In the genomic region with DNA sequence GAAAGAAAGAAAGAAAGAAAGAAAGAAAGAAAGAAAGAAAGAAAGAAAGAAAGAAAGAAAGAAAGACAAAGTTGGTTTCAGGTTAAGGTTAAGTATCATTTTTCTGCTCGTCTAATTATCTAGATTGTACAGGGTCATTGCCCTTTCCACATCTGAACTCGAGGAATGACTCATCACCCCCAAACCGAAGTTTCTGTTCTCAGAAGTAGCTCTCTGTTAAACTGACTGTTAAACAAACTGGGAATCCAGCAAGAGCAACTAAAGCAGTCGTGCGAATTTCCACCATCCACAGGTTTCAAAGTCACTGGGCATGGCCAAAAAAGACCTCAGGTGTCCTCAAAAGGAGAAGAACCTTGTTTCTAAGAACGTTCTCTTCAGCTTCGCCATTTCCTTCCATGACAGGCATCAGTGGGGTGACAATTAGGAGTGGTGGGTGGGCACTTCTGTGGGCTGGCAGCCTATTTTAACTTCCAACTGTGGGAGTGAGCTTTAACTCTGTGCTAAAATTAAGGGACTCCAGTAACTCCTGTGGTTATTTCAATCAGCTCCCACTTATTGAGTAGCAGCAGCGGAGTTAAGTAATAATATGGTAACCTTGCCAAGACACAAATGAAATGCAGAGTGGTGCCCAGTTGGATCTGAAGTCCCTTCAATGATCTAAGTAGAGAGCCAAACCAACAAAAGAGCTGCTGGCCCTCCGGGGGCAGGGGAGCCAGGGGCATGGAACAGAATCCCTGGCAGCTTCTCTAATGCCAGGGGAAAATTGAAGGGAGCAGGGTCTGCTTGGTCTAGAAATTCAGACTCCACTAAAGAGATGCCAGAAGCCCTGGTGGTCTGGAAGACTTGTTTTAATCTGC, we compare ENCODE assay signal across 13 mouse cellular contexts.
A peak's percentile ranks its signal among the peaks of the same experiment; 100 is the strongest.
DNase-seq lines count a peak whose midpoint lies in the region; ATAC-seq and TF ChIP-seq lines count a peak whose summit lies in the region.
"Had no signal": no experiment of that assay in that cellular context is flagged by ENCODE, and none has a peak within 500 bp of the region (broad histone marks: within the 10 kb centered on the region; RNA-seq: fewer than 3 reads in every experiment).

No protein-coding gene starts in this region.

- intact Hi-C loops in left cerebral cortex, postnatal 4 days (cut with DNase I), result no loop called here

- no peaks in the 10 kb centered on the region for H3K27me3 ChIP-seq in hindbrain, postnatal 0 days (ENCODE audit: insufficient read depth, low read length)
- no peaks in the 10 kb centered on the region for H3K27me3 ChIP-seq in hindbrain, embryonic 11.5 days (ENCODE audit: control insufficient read depth, insufficient read depth, low read length)
- no peaks in the 10 kb centered on the region for H3K27me3 ChIP-seq in CH12.LX (replicated peaks)
- H3K27me3 ChIP-seq: limb, embryonic 15.5 days had no signal

- in situ Hi-C loops in CH12.LX (cut with MboI; ENCODE audit: low pct_ligation_motif_present, low pct_unique_long_range_greater_than_20kb, low sequenced_read_pairs), result no loop called here

- H3K9me3 ChIP-seq in hindbrain, postnatal 0 days (ENCODE audit: low read length), result no peaks in the 10 kb centered on the region
- no peaks in the 10 kb centered on the region for H3K9me3 ChIP-seq in hindbrain, embryonic 11.5 days (ENCODE audit: control insufficient read depth, low read length)
- no peaks in the 10 kb centered on the region for H3K9me3 ChIP-seq in CH12.LX (replicated peaks; ENCODE audit: low read length)
- H3K9me3 ChIP-seq: limb, embryonic 15.5 days had no signal

- peak; percentile 25 for DNase-seq in hindbrain, postnatal 0 days (ENCODE audit: low spot score)
- DNase-seq in hindbrain, embryonic 11.5 days (ENCODE audit: low spot score), result no peak
- DNase-seq in CH12.LX (ENCODE audit: extremely low read depth), result peak; percentile 89
- DNase-seq in brain, embryonic 14.5 days (ENCODE audit: low read depth), result peak; percentile 62
- DNase-seq in left cerebral cortex, postnatal 4 days, result peak; percentile 49
- DNase-seq in spleen, adult 18-20 months, result no peak
- DNase-seq: adrenal gland, postnatal 10 days; cerebellum, adult 9-10 months; gastrocnemius, postnatal 14 days; kidney, adult 18-20 months; lung, postnatal 14 days had no signal

- TF ChIP-seq CTCF in hindbrain, postnatal 0 days (IDR thresholded peaks at IDR 0.05; ENCODE audit: low read depth), result no peak
- TF ChIP-seq CTCF in CH12.LX (conservative IDR thresholded peaks at IDR 0.05 in 1 of 2, IDR thresholded peaks at IDR 0.05 in 1 of 2; ENCODE audit: low read depth in 2 of 2, low read length in 2 of 2), result no peak
- TF ChIP-seq CTCF in brain, embryonic 14.5 days (IDR thresholded peaks at IDR 0.05; ENCODE audit: borderline replicate concordance, extremely low read depth, insufficient read depth, insufficient read length), result no peak

- no peak for ATAC-seq in hindbrain, postnatal 0 days
- no peak for ATAC-seq in hindbrain, embryonic 11.5 days (ENCODE audit: low FRiP score)
- ATAC-seq in megakaryocyte, adult 5-6 weeks (ENCODE audit: poor library complexity, severe bottlenecking), result no peak

- peak; percentile 98 for TF ChIP-seq EP300 in CH12.LX (IDR thresholded peaks at IDR 0.05; ENCODE audit: low read length)

- no peak overlapping the region for H3K4me3 ChIP-seq in hindbrain, postnatal 0 days (ENCODE audit: low read length)
- H3K4me3 ChIP-seq in hindbrain, embryonic 11.5 days (ENCODE audit: low read depth, low read length), result no peak overlapping the region
- no peak overlapping the region for H3K4me3 ChIP-seq in CH12.LX (replicated peaks in 1 of 3; ENCODE audit: low read depth in 2 of 3, low read length in 2 of 3, poor library complexity in 1 of 3)
- H3K4me3 ChIP-seq: limb, embryonic 15.5 days had no signal

- WGBS in hindbrain, postnatal 0 days, result 68% methylated on average over 9 of the region's 9 CpGs
- WGBS in hindbrain, embryonic 11.5 days, result 84% methylated on average over 9 of the region's 9 CpGs

- no peak overlapping the region for H3K4me2 ChIP-seq in hindbrain, postnatal 0 days (ENCODE audit: low read depth, low read length)
- no peak overlapping the region for H3K4me2 ChIP-seq in hindbrain, embryonic 11.5 days (replicated peaks; ENCODE audit: low read depth, low read length)
- peak overlapping the region; percentile 65 for H3K4me2 ChIP-seq in CH12.LX (ENCODE audit: insufficient read depth, low read depth, poor library complexity, severe bottlenecking)
- H3K4me2 ChIP-seq: limb, embryonic 15.5 days had no signal

- H3K4me1 ChIP-seq in hindbrain, postnatal 0 days (ENCODE audit: insufficient read depth, low read length), result peaks cover 3% of the 10 kb centered on the region; the same call in 1 of the 2 replicates
- H3K4me1 ChIP-seq in hindbrain, embryonic 11.5 days (replicated peaks; ENCODE audit: control insufficient read depth, insufficient read depth, low read length), result no peaks in the 10 kb centered on the region
- H3K4me1 ChIP-seq in CH12.LX (ENCODE audit: control insufficient read depth in 1 of 2, insufficient read depth in 2 of 2), result peaks cover 32 to 58% of the 10 kb centered on the region in 2 experiments
- H3K4me1 ChIP-seq: limb, embryonic 15.5 days had no signal

- H3K27ac ChIP-seq in hindbrain, postnatal 0 days, result no peak overlapping the region
- no peak overlapping the region for H3K27ac ChIP-seq in hindbrain, embryonic 11.5 days (ENCODE audit: low read depth, low read length)
- peak overlapping the region; percentile 16; the same call in 1 of the 2 replicates for H3K27ac ChIP-seq in CH12.LX (ENCODE audit: insufficient read depth, low read depth)
- H3K27ac ChIP-seq: limb, embryonic 15.5 days had no signal

- TF ChIP-seq RAD21 in CH12.LX (IDR thresholded peaks at IDR 0.05; ENCODE audit: low read depth, low read length), result peak; percentile 11

- no peak overlapping the region for H3K9ac ChIP-seq in hindbrain, postnatal 0 days (replicated peaks; ENCODE audit: low read length)
- H3K9ac ChIP-seq in hindbrain, embryonic 11.5 days (ENCODE audit: low read depth, low read length), result no peak overlapping the region
- no peak overlapping the region for H3K9ac ChIP-seq in CH12.LX (ENCODE audit: insufficient read depth, low read depth)
- H3K9ac ChIP-seq: limb, embryonic 15.5 days had no signal

- no peaks in the 10 kb centered on the region for H3K79me2 ChIP-seq in CH12.LX (replicated peaks; ENCODE audit: control insufficient read depth, extremely low read depth, insufficient read depth, poor library complexity, severe bottlenecking)

- TF ChIP-seq POLR2A in CH12.LX (IDR thresholded peaks at IDR 0.05; ENCODE audit: low read depth, low read length), result no peak
- no peak for TF ChIP-seq POLR2A in brain, embryonic 14.5 days (IDR thresholded peaks at IDR 0.05; ENCODE audit: borderline replicate concordance, extremely low read depth, insufficient read depth, insufficient read length, poor library complexity, severe bottlenecking)

- no peaks in the 10 kb centered on the region for H3K36me3 ChIP-seq in hindbrain, postnatal 0 days (ENCODE audit: insufficient read depth, low read length)
- no peaks in the 10 kb centered on the region for H3K36me3 ChIP-seq in hindbrain, embryonic 11.5 days (ENCODE audit: control insufficient read depth, insufficient read depth, low read length)
- H3K36me3 ChIP-seq in CH12.LX (replicated peaks in 1 of 2; ENCODE audit: control insufficient read depth in 1 of 2, insufficient read depth in 1 of 2, low read length in 1 of 2), result no peaks in the 10 kb centered on the region
- H3K36me3 ChIP-seq: limb, embryonic 15.5 days had no signal

- dilution Hi-C loops in CH12.LX (cut with MboI; ENCODE audit: extremely low pct_ligation_motif_present, extremely low pct_unique_long_range_greater_than_20kb, low sequenced_read_pairs), result no loop called here

TF ChIP-seq in CH12.LX, 34 proteins besides CTCF, POLR2A, EP300 and RAD21 (continues in another document):
- TF ChIP-seq ZNF384 (IDR thresholded peaks at IDR 0.05; ENCODE audit: low read depth, low read length) (0 out of 2 replicates have a peak, but pooled peaks have one; percentile 48), SIN3A (IDR thresholded peaks at IDR 0.05; ENCODE audit: low read length) (no peak), GABPA (IDR thresholded peaks at IDR 0.05; ENCODE audit: insufficient replicate concordance, low read depth, low read length) (no peak), CHD1 (IDR thresholded peaks at IDR 0.05; ENCODE audit: low read depth, low read length) (no peak; the same call in 1 of the 2 replicates), MAX (IDR thresholded peaks at IDR 0.05; ENCODE audit: low read length) (0 out of 2 replicates have a peak, but pooled peaks have one; percentile 41), BHLHE40 (IDR thresholded peaks at IDR 0.05; ENCODE audit: low read depth, low read length) (peak; percentile 77), ETS1 (conservative IDR thresholded peaks at IDR 0.05; ENCODE audit: low read depth, low read length) (peak; percentile 87), USF2 (conservative IDR thresholded peaks at IDR 0.05; ENCODE audit: low read depth, low read length) (no peak), TCF12 (IDR thresholded peaks at IDR 0.05; ENCODE audit: low read depth, low read length) (peak; percentile 90), ELF1 (IDR thresholded peaks at IDR 0.05; ENCODE audit: low read depth, low read length) (no peak), MEF2A (IDR thresholded peaks at IDR 0.05; ENCODE audit: borderline replicate concordance, low read depth, low read length) (peak; percentile 93), POLR2AphosphoS2 (IDR thresholded peaks at IDR 0.05; ENCODE audit: low read depth, low read length) (no peak), E2F4 (IDR thresholded peaks at IDR 0.05; ENCODE audit: insufficient replicate concordance, low read depth, low read length) (no peak), NRF1 (IDR thresholded peaks at IDR 0.05; ENCODE audit: low read depth, low read length) (no peak), MYC (IDR thresholded peaks at IDR 0.05; ENCODE audit: low read depth, low read length) (peak; percentile 82), MAFK (IDR thresholded peaks at IDR 0.05; ENCODE audit: insufficient replicate concordance, low read length) (peak; percentile 78), KAT2A (IDR thresholded peaks at IDR 0.05; ENCODE audit: insufficient replicate concordance, low read length) (no peak), JUND (conservative IDR thresholded peaks at IDR 0.05; ENCODE audit: low read depth, low read length) (peak; percentile 98), CHD2 (IDR thresholded peaks at IDR 0.05; ENCODE audit: low read length) (peak; percentile 61; the same call in 1 of the 2 replicates), MXI1 (IDR thresholded peaks at IDR 0.05; ENCODE audit: low read depth, low read length) (no peak), JUN (IDR thresholded peaks at IDR 0.05; ENCODE audit: insufficient read depth, low read depth, low read length) (peak; percentile 96), IRF4 (IDR thresholded peaks at IDR 0.05; ENCODE audit: low read depth, low read length) (peak; percentile 98), SMC3 (IDR thresholded peaks at IDR 0.05; ENCODE audit: low read depth, low read length) (0 out of 2 replicates have a peak, but pooled peaks have one; percentile 19), RCOR1 (conservative IDR thresholded peaks at IDR 0.05; ENCODE audit: low read depth, low read length) (peak; percentile 63; the same call in 1 of the 2 replicates)

Comparison
In these comparisons a context has a peak if more than half of its experiments do, and no peak if none do; other contexts are left out.
1. DNase-seq: peak in hindbrain, postnatal 0 days (single experiment), CH12.LX (single experiment), brain, embryonic 14.5 days (single experiment) and left cerebral cortex, postnatal 4 days (single experiment); none in hindbrain, embryonic 11.5 days (single experiment) and spleen, adult 18-20 months (0 of 2).